Mouse (Mus musculus): ENCODE results near the gene Cd99l2. TPM values are rescaled to one million over a fixed set of nuclear protein-coding genes. Genes with fewer than 3 reads are reported as not detected.

Cd99l2 gene
- polyA plus RNA-seq, 1 experiment from 2014 or later = 38.1 TPM

- Histone ChIP-seq H3K27ac (no peak overlapping the region), H3K4me3 (replicated peaks) (no peak overlapping the region), H3K4me1 (no peaks in the 10 kb centered on the region), H3K27me3 (no peaks in the 10 kb centered on the region), H3K36me3 (replicated peaks) (no peaks in the 10 kb centered on the region), H3K4me2 (no peak overlapping the region), H3K9me3 (no peaks in the 10 kb centered on the region), H3K9ac (no peak overlapping the region)
- no peak for ATAC-seq (ENCODE audit: low FRiP score)
- 68% methylated on average over 3 of the region's 3 CpGs for WGBS
Observed at GRCm38 (mm10) chrX:71412776-71413175, 79.9 kb downstream of the Cd99l2 start.

GRCm38 (mm10) chrX:71408386-71408785 is 84.3 kb downstream of the Cd99l2 start:
- H3K9ac ChIP-seq = no peak overlapping the region
- no peak overlapping the region for H3K4me2 ChIP-seq
- 0 out of 2 replicates have a peak, but pooled peaks cover 3% of the 10 kb centered on the region for H3K27me3 ChIP-seq
- no peaks in the 10 kb centered on the region for H3K36me3 ChIP-seq (replicated peaks)
- H3K9me3 ChIP-seq = no peaks in the 10 kb centered on the region
- 79% methylated on average over 1 of the region's 1 CpGs for WGBS
- H3K4me1 ChIP-seq = no peaks in the 10 kb centered on the region
- ATAC-seq (ENCODE audit: low FRiP score) = no peak
- H3K4me3 ChIP-seq (replicated peaks) = no peak overlapping the region
- no peak overlapping the region for H3K27ac ChIP-seq

- Histone ChIP-seq H3K27me3 (0 out of 2 replicates have a peak, but pooled peaks cover 3% of the 10 kb centered on the region), H3K9ac (no peak overlapping the region)
- no peak for ATAC-seq (ENCODE audit: low FRiP score)
Observed at GRCm38 (mm10) chrX:71406290-71406689, 86.4 kb downstream of the Cd99l2 start.

GRCm38 (mm10) chrX:71396326-71396725 is 96.3 kb downstream of the Cd99l2 start:
- no peaks in the 10 kb centered on the region for H3K9me3 ChIP-seq
- ATAC-seq (ENCODE audit: low FRiP score) = no peak
- no peaks in the 10 kb centered on the region for H3K36me3 ChIP-seq (replicated peaks)
- no peaks in the 10 kb centered on the region for H3K27me3 ChIP-seq
- WGBS = 78% methylated on average over 4 of the region's 4 CpGs
- H3K27ac ChIP-seq = no peak overlapping the region
- no peak overlapping the region for H3K9ac ChIP-seq
- no peaks in the 10 kb centered on the region for H3K4me1 ChIP-seq
- H3K4me3 ChIP-seq (replicated peaks) = no peak overlapping the region
- no peak overlapping the region for H3K4me2 ChIP-seq

More at GRCm38 (mm10) chrX:71406290-71406689, 86.4 kb downstream of the Cd99l2 start:
- Histone ChIP-seq H3K4me3 (replicated peaks) (no peak overlapping the region), H3K4me2 (no peak overlapping the region), H3K36me3 (replicated peaks) (no peaks in the 10 kb centered on the region), H3K27ac (no peak overlapping the region), H3K9me3 (no peaks in the 10 kb centered on the region), H3K4me1 (no peaks in the 10 kb centered on the region)

GRCm38 (mm10) chrX:71381571-71381970 is 111.1 kb downstream of the Cd99l2 start:
- no peaks in the 10 kb centered on the region for H3K4me1 ChIP-seq
- ATAC-seq (ENCODE audit: low FRiP score) = no peak
- no peak overlapping the region for H3K9ac ChIP-seq
- no peak overlapping the region for H3K4me2 ChIP-seq
- H3K36me3 ChIP-seq (replicated peaks) = no peaks in the 10 kb centered on the region
- no peak overlapping the region for H3K27ac ChIP-seq
- no peak overlapping the region for H3K4me3 ChIP-seq (replicated peaks)
- no peaks in the 10 kb centered on the region for H3K27me3 ChIP-seq
- H3K9me3 ChIP-seq = no peaks in the 10 kb centered on the region
- 44% methylated on average over 5 of the region's 5 CpGs for WGBS

- Histone ChIP-seq H3K4me1 (no peaks in the 10 kb centered on the region), H3K9me3 (no peaks in the 10 kb centered on the region), H3K36me3 (replicated peaks) (no peaks in the 10 kb centered on the region), H3K27me3 (no peaks in the 10 kb centered on the region), H3K9ac (no peak overlapping the region), H3K4me3 (replicated peaks) (no peak overlapping the region), H3K27ac (no peak overlapping the region), H3K4me2 (no peak overlapping the region)
- 88% methylated on average over 2 of the region's 2 CpGs for WGBS
- no peak for ATAC-seq (ENCODE audit: low FRiP score)
Observed at GRCm38 (mm10) chrX:71378435-71378834, 114.2 kb downstream of the Cd99l2 start.

- ATAC-seq (ENCODE audit: low FRiP score) = no peak
- 90% methylated on average over 1 of the region's 1 CpGs for WGBS
Observed at GRCm38 (mm10) chrX:71376781-71377180, 115.9 kb downstream of the Cd99l2 start.

More at GRCm38 (mm10) chrX:71376781-71377180, 115.9 kb downstream of the Cd99l2 start:
- Histone ChIP-seq H3K36me3 (replicated peaks) (no peaks in the 10 kb centered on the region), H3K27me3 (no peaks in the 10 kb centered on the region), H3K4me2 (no peak overlapping the region), H3K4me1 (no peaks in the 10 kb centered on the region), H3K27ac (no peak overlapping the region), H3K9ac (no peak overlapping the region), H3K4me3 (replicated peaks) (no peak overlapping the region), H3K9me3 (no peaks in the 10 kb centered on the region)

Small RNA genes within 50 kb of the gene (microRNA-seq; reads per million reads assigned to microRNA genes)
- not detected for gene Gm23945

Other genes with a start within 250 kb of the Cd99l2 start
- 17.3 and 18.8 TPM in 2 replicates for gene Mtmr1, start 128.1 kb downstream of the Cd99l2 start, polyA plus RNA-seq (2016; fragmentation: Nextera tagmentation; extraction: Ambion mirVana)
- gene Hmgb3, start 63.1 kb upstream of the Cd99l2 start, polyA plus RNA-seq (2016; fragmentation: Nextera tagmentation; extraction: Ambion mirVana) = 808 and 853 TPM in 2 replicates
- 5.5 and 6.2 TPM in 2 replicates for gene Gpr50, start 170.8 kb upstream of the Cd99l2 start, polyA plus RNA-seq (2016; fragmentation: Nextera tagmentation; extraction: Ambion mirVana)

All from forebrain, embryonic 12.5 days (tissue).